Mouse (Mus musculus) spleen, adult 18-20 months (tissue): ENCODE results near the gene Clcn1.

Experiments used
- DNase-seq, 2 experiments: peaks; one replicate each; pipeline ENCODE4 v3.0.0; 2022; ENCODE audit warnings: mixed read lengths in 2 of 2

Clcn1 gene

GRCm38 (mm10) chr6:42286448-42286847 is at the start of gene Clcn1:
Gene Clcn1, plus strand, starts transcription at chr6:42286685.
- no peak for DNase-seq

GRCm38 (mm10) chr6:42237276-42237805 is 49.1 kb upstream of the Clcn1 start:
- no peak for DNase-seq

GRCm38 (mm10) chr6:42241311-42242045 is 45.0 kb upstream of the Clcn1 start:
- DNase-seq, result no peak

GRCm38 (mm10) chr6:42245711-42246353 is 40.7 kb upstream of the Clcn1 start, which contains the start of gene Gstk1:
Gene Gstk1, plus strand, starts transcription at chr6:42245935.
- DNase-seq, result peak; percentile 76 to 78

GRCm38 (mm10) chr6:42247173-42247572 is 39.3 kb upstream of the Clcn1 start:
- no peak for DNase-seq

GRCm38 (mm10) chr6:42247981-42248380 is 38.5 kb upstream of the Clcn1 start:
- DNase-seq, result no peak

GRCm38 (mm10) chr6:42251791-42252190 is 34.7 kb upstream of the Clcn1 start:
- no peak for DNase-seq

GRCm38 (mm10) chr6:42253103-42253502 is 33.4 kb upstream of the Clcn1 start:
- DNase-seq, result no peak

- DNase-seq, result peak; percentile 48 to 65
Measured at GRCm38 (mm10) chr6:42257303-42257863, 29.1 kb upstream of the Clcn1 start.

GRCm38 (mm10) chr6:42260430-42260829 is 26.1 kb upstream of the Clcn1 start:
- no peak for DNase-seq

- no peak for DNase-seq
Measured at GRCm38 (mm10) chr6:42261524-42262170, 24.8 kb upstream of the Clcn1 start, which contains the start of gene Tmem139. Gene Tmem139, plus strand, starts transcription at chr6:42261970.

- DNase-seq, result peak; percentile 95 to 96
Measured at GRCm38 (mm10) chr6:42264626-42265312, 21.7 kb upstream of the Clcn1 start, which contains the start of gene Casp2. Gene Casp2, plus strand, starts transcription at chr6:42264985.

- no peak for DNase-seq
Measured at GRCm38 (mm10) chr6:42265391-42266330, 20.8 kb upstream of the Clcn1 start.

GRCm38 (mm10) chr6:42270817-42271216 is 15.7 kb upstream of the Clcn1 start:
- no peak for DNase-seq

GRCm38 (mm10) chr6:42276151-42276550 is 10.3 kb upstream of the Clcn1 start:
- no peak for DNase-seq

- DNase-seq, result no peak
Measured at GRCm38 (mm10) chr6:42282865-42283528, 3.5 kb upstream of the Clcn1 start.

- DNase-seq, result no peak
Measured at GRCm38 (mm10) chr6:42287562-42287961, 1.1 kb downstream of the Clcn1 start.

GRCm38 (mm10) chr6:42293327-42293726 is 6.8 kb downstream of the Clcn1 start:
- DNase-seq, result peak; percentile 28 to 36

GRCm38 (mm10) chr6:42295549-42296094 is 9.1 kb downstream of the Clcn1 start:
- DNase-seq, result no peak

- no peak for DNase-seq
Measured at GRCm38 (mm10) chr6:42299362-42299761, 12.9 kb downstream of the Clcn1 start.
